Mouse (Mus musculus) megakaryocyte, embryonic 14.5 days (primary cell): ENCODE results near the gene Smyd3. TPM values are rescaled to one million over a fixed set of nuclear protein-coding genes. Genes with fewer than 3 reads are reported as not detected.

ENCODE experiments used
- H3K27me3 ChIP-seq: replicated peaks from 2 replicates; pipeline ENCODE3; 2012; ENCODE audit warnings: inconsistent platforms
- H3K36me3 ChIP-seq: replicated peaks from 2 replicates; pipeline ENCODE3; 2012; ENCODE audit warnings: low read length, inconsistent platforms, mixed read lengths
- H3K4me1 ChIP-seq: 2 replicates; pipeline ENCODE4 v1.6.1; 2012; ENCODE audit warnings: inconsistent platforms
- H3K4me3 ChIP-seq: replicated peaks from 2 replicates; pipeline ENCODE3; 2012; ENCODE audit warnings: moderate library complexity, mild to moderate bottlenecking, inconsistent platforms
- H3K9me3 ChIP-seq: 2 replicates; pipeline ENCODE4 v1.6.1; 2012; ENCODE audit warnings: inconsistent platforms
- FLI1 ChIP-seq: IDR thresholded peaks from 2 replicates; pipeline ENCODE4 v1.6.1; 2012; ENCODE audit warnings: low read length, inconsistent platforms, mixed read lengths
- GATA1 ChIP-seq: IDR thresholded peaks from 3 replicates; pipeline ENCODE4 v1.6.1; 2012; ENCODE audit warnings: mixed read lengths, low read length, inconsistent platforms, borderline replicate concordance
- polyA plus RNA-seq: library from polyadenylated mRNA; stranded (reverse); fragments of >175 nt; gene quantifications from 2 replicates; pipeline ENCODE4 v1.2.3, GENCODE M21; 2012; ENCODE audit warnings: low replicate concordance; ENCODE audit not compliant: insufficient read depth

Gene Smyd3
- polyA plus RNA-seq, 1 experiment, result 2.4 TPM

DNA sequence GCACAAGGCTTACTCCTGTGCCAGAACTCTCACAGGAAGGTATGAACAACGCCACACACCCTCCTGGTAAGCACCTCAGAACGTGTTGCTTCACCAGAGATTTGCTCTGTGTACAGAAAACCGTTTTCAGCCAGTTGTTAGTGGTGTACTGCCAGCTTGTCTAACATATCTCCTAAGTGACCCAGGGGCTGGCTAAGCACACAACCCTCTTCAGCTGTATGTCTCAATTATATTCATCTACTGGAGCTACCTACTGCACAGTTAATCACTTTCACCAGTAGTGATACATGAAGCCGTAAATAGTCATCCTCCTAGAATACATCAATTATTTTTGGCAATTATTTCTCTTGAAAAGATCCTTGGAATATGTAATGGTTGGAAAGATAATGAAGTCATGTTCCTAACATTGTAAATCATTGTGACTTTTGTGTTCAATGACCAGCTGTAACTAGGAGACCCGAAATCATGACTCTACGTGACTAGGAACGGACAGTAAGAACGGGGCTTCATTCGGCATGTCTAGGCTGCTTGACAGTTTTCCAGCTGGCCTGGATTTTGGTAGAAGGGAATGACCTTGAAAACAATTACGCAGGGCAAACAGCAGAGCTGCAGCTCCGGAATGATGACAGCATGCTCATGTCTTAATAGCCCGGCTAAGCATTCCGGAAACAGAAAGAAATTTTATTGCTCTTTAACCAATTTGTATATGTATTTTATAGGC, 236.3 kb downstream of the Smyd3 start:
- TF ChIP-seq FLI1 (no peak), GATA1 (no peak)
- Histone ChIP-seq H3K4me1 (peaks cover 27% of the 10 kb centered on the region), H3K27me3 (no peaks in the 10 kb centered on the region), H3K9me3 (peaks cover 29% of the 10 kb centered on the region), H3K36me3 (no peaks in the 10 kb centered on the region), H3K4me3 (no peak overlapping the region)

DNA sequence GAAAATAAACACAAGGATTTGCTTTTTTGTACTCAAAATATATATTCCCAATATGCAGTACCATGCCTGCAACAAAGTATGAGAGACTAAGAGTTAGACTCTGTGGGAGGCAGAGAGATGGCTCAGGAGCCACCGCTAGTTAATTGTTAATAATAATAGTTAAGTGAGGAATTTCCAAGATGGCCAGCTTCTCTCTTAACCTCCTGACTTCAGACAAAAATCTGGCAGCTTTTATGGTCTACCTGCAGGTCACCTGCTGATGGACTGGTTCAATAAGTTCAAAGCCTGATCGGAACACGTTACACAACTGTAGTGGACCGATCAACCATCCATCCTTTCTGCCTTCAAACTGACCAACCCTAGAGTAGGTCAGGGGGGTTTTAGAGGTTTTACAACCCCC, 238.7 kb downstream of the Smyd3 start:
- no peaks in the 10 kb centered on the region for H3K36me3 ChIP-seq
- no peaks in the 10 kb centered on the region for H3K27me3 ChIP-seq
- TF ChIP-seq FLI1 (no peak), GATA1 (no peak)
- H3K9me3 ChIP-seq, result peaks cover 15% of the 10 kb centered on the region
- no peak overlapping the region for H3K4me3 ChIP-seq
- H3K4me1 ChIP-seq, result peaks cover 23% of the 10 kb centered on the region

DNA sequence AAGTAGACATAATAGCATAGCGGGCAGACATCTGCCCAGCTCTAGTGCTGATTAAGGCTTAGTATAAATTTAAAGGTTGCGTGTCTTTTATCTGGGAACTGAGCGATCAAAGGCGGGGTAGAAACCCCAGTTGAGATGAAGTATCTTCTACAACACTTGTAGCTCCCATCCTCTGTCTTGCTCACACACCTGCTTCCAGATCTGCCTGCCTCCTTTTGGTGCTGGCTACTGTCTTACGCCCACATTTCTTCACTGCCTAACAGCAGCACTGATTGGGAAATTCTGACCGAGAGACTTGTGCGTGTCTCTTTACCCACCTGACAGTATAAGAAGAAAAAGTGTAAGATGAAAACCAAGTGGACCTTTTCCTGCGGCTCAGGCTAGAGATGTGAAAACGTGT, 240.5 kb downstream of the Smyd3 start:
- Histone ChIP-seq H3K9me3 (peaks cover 14% of the 10 kb centered on the region), H3K36me3 (no peaks in the 10 kb centered on the region), H3K4me3 (no peak overlapping the region), H3K4me1 (peaks cover 7% of the 10 kb centered on the region), H3K27me3 (no peaks in the 10 kb centered on the region)
- TF ChIP-seq FLI1 (no peak), GATA1 (no peak)

DNA sequence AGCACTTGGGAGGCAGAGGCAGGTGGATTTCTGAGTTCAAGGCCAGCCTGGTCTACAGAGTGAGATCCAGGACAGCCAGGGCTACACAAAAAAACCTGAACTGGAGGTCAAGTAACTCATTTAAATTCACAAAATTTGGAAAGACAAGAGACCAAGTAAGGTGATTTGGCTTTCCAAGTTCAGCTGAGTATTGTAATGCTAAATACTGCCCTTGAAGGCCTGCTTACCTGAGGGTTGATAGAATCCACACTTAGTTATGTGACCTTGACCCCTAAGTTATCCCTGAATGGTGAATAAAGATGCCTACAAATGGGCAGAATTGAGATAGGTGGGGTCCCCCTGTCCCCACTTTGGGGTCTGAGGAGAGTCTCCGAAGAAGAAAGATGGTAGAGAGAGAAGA, 241.0 kb downstream of the Smyd3 start:
- Histone ChIP-seq H3K36me3 (no peaks in the 10 kb centered on the region), H3K4me1 (peaks cover 6% of the 10 kb centered on the region; the same call in 1 of the 2 replicates), H3K9me3 (peaks cover 14% of the 10 kb centered on the region), H3K27me3 (no peaks in the 10 kb centered on the region), H3K4me3 (no peak overlapping the region)
- no peak for TF ChIP-seq FLI1

DNA sequence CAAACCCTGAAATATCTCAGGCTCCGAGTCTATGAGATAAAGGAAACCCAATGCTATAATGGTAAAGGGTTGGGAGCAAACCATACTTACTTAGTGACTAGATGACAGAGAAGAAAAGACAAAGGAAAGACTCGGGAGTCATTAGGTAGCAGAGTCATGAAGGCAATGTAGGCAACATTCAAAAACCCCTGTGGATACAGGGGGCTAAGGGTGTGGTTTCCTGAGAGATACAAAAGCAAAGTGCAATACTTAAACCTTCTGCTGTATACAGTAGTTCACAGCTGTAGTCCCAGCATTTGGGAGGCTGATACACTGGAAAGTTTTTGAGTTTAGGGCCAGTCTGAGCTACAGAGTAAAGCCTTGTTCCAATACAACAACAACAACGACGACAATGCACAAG, 244.9 kb downstream of the Smyd3 start:
- peaks cover 29% of the 10 kb centered on the region for H3K9me3 ChIP-seq
- H3K4me3 ChIP-seq, result no peak overlapping the region
- no peaks in the 10 kb centered on the region for H3K27me3 ChIP-seq
- H3K36me3 ChIP-seq, result peaks cover 3% of the 10 kb centered on the region
- no peak for TF ChIP-seq GATA1
- TF ChIP-seq FLI1, result no peak
- H3K4me1 ChIP-seq, result no peaks in the 10 kb centered on the region

DNA sequence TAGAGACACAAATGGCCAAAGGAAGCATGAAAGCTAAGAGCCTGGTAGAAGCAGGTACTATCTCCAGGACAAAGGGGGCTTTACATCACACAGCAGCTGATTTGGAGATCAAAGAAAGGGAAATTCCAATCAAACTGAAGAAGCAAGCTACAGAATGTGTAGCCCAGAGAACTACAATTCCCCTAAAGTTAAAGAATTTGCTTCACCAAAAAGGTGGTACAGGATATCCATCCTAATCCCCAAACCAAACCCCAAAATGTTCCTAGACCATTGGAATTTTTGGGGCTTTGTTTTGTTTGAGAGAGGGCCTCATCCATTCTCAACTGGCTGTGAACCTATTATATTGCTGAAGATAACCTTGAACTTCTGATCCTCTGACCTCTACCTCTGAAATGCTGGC, 245.5 kb downstream of the Smyd3 start:
- Histone ChIP-seq H3K9me3 (peaks cover 33% of the 10 kb centered on the region), H3K36me3 (peaks cover 3% of the 10 kb centered on the region), H3K27me3 (no peaks in the 10 kb centered on the region), H3K4me1 (no peaks in the 10 kb centered on the region), H3K4me3 (no peak overlapping the region)
- TF ChIP-seq FLI1, result no peak
- no peak for TF ChIP-seq GATA1

DNA sequence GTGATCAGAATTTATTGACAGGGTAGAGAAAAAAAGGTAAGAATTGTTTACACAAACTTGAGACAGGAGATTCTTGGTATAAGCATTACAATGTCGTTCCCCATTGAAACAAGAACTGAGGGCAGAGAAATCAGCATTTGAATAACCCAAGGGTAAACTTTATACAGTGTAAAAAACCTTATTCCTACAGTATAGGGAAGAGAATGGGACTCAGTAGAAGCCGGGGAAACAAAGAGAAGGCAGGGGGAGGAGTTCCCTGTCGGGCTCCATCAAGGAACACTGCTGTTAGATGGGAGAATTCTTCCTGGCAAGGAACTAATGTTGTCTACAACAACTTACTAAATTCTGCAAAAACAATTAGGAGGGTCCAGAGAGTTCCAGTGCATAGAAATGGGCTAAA, 250.9 kb downstream of the Smyd3 start:
- Histone ChIP-seq H3K36me3 (peaks cover 3% of the 10 kb centered on the region), H3K9me3 (peaks cover 56% of the 10 kb centered on the region), H3K27me3 (no peaks in the 10 kb centered on the region), H3K4me1 (no peaks in the 10 kb centered on the region), H3K4me3 (no peak overlapping the region)
- no peak for TF ChIP-seq GATA1
- no peak for TF ChIP-seq FLI1

DNA sequence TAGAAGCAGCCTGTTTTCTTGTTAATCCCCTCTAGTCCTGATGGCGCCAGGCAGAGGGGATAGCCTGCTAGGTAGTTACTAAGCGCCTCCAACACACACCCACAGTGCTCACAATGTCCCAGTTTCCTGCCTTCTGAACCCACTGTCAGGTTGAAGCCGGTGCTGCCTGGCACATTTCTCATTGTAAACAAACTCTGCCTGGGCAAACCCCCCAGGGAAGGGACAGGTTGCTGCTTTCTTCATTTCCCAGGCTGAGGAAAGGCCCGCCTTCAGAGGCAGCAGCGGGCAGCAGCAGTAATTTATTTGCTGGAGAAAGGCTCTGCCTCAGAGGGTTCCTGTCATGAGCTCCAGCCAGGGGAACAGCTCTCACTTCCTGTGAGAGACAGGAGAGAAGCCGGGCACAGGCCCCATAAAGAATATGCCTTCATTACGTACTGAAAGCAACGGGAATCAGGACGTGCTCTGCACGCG, 256.3 kb downstream of the Smyd3 start:
- TF ChIP-seq FLI1 (no peak), GATA1 (no peak)
- H3K36me3 ChIP-seq, result no peaks in the 10 kb centered on the region
- H3K4me3 ChIP-seq, result no peak overlapping the region
- no peaks in the 10 kb centered on the region for H3K27me3 ChIP-seq
- H3K9me3 ChIP-seq, result peaks cover 46% of the 10 kb centered on the region
- no peaks in the 10 kb centered on the region for H3K4me1 ChIP-seq

DNA sequence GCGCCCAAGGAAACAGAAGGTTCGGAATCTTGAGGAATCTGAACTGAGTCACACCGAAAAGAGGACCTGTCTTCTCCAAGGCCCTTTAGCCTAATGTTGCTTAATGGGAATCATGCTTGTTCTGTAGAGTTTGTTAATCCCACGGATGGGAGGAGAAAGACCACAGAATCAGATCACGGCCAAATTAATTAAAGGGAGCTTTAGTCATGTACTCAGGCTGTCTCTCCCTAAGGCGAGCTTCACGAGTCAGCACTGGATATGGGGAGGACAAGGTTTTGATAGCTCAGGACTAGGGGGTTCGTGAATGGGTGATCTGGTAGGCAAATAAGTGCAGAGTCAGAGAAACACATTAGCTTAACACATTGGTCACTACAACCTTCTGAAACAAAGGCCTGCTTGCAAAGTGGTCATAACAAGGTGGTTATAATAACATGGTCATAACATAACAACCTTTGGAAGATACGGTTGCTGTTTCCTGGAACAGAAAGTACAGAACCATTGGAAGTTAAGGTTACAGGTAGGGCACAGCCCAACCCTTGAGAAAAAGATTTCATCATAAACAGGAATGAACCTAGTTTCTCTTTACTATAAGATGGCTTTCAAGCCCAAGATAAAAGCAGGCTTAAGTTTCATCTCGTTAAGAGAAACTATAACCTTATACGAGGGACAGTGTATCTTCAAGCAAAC, 261.9 kb downstream of the Smyd3 start:
- no peaks in the 10 kb centered on the region for H3K4me1 ChIP-seq
- TF ChIP-seq FLI1 (no peak), GATA1 (no peak)
- peaks cover 19% of the 10 kb centered on the region for H3K9me3 ChIP-seq
- H3K27me3 ChIP-seq, result no peaks in the 10 kb centered on the region
- no peaks in the 10 kb centered on the region for H3K36me3 ChIP-seq
- no peak overlapping the region for H3K4me3 ChIP-seq

DNA sequence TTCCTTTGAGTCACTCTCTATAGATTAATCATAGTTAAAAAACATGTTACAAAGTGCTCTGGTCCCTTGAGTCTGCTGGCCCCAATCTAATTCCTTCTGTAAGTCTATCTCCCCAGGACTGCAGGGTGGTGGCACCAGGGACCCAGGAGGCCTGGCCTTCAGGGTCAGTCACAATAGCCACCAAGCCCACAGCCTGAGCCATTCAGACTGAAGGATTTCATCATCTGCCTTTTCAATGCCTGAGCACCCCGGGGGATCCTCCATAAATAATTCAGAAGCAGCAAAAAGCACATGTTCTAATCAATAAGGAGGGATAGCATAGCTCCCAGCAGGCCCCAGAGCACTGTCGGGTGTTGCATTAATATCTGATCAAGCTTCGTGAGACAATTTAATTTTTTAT, 263.3 kb downstream of the Smyd3 start:
- TF ChIP-seq GATA1 (no peak), FLI1 (no peak)
- Histone ChIP-seq H3K27me3 (no peaks in the 10 kb centered on the region), H3K36me3 (no peaks in the 10 kb centered on the region), H3K9me3 (peaks cover 9% of the 10 kb centered on the region; the same call in 1 of the 2 replicates), H3K4me1 (no peaks in the 10 kb centered on the region), H3K4me3 (no peak overlapping the region)
